Mouse (Mus musculus) mouse trophoblast stem cell (cell line): ENCODE measurements at regions not wholly inside any gene's neighbourhood (a gene's known extent, or its start where the extent isn't known, plus 50 kb on each side); places are given as distances from the start of the nearest gene placed in this dataset.

Experiments used
- in situ Hi-C, 2 experiments: fragments of 300-500 bp; cut with MseI, MboI; formaldehyde crosslinking; loops; 2 replicates in 1 of 2; 3 replicates in 1 of 2; pipeline ENCODE4 v1.15.1; 2025

GRCm38 (mm10) chr16:93193263-93193662 lies 367.3 kb upstream of the Runx1 start:
- in situ Hi-C loops = no loop called here

- in situ Hi-C loops = no loop called here
Measured at GRCm38 (mm10) chr16:93192651-93193173, 366.8 kb upstream of the Runx1 start.

- in situ Hi-C loops = no loop called here
Measured at GRCm38 (mm10) chr16:93191174-93191573, 365.2 kb upstream of the Runx1 start.

- in situ Hi-C loops = no loop called here
Measured at GRCm38 (mm10) chr16:93190301-93190700, 364.4 kb upstream of the Runx1 start.

- in situ Hi-C loops = no loop called here
Measured at GRCm38 (mm10) chr16:93189875-93190274, 363.9 kb upstream of the Runx1 start.

- in situ Hi-C loops = no loop called here
Measured at GRCm38 (mm10) chr16:93189412-93189811, 363.5 kb upstream of the Runx1 start.

- in situ Hi-C loops = no loop called here
Measured at GRCm38 (mm10) chr16:93186554-93186953, 360.6 kb upstream of the Runx1 start.

- in situ Hi-C loops = no loop called here
Measured at GRCm38 (mm10) chr16:93182656-93183055, 356.7 kb upstream of the Runx1 start.

- in situ Hi-C loops = no loop called here
Measured at GRCm38 (mm10) chr16:93181497-93181896, 355.5 kb upstream of the Runx1 start.

- in situ Hi-C loops = no loop called here
Measured at GRCm38 (mm10) chr16:93180213-93180612, 354.3 kb upstream of the Runx1 start.

GRCm38 (mm10) chr16:93166667-93167066 lies 340.7 kb upstream of the Runx1 start:
- in situ Hi-C loops = no loop called here

- in situ Hi-C loops = no loop called here
Measured at GRCm38 (mm10) chr16:93158526-93159226, 332.7 kb upstream of the Runx1 start.

GRCm38 (mm10) chr16:93153545-93154329 lies 327.8 kb upstream of the Runx1 start:
- in situ Hi-C loops = no loop called here

- in situ Hi-C loops = no loop called here
Measured at GRCm38 (mm10) chr16:93152765-93153489, 327.0 kb upstream of the Runx1 start.

- in situ Hi-C loops = no loop called here
Measured at GRCm38 (mm10) chr16:93152057-93152456, 326.1 kb upstream of the Runx1 start.

GRCm38 (mm10) chr16:93151652-93152051 lies 325.7 kb upstream of the Runx1 start:
- in situ Hi-C loops = no loop called here

GRCm38 (mm10) chr16:93150451-93150850 lies 324.5 kb upstream of the Runx1 start:
- in situ Hi-C loops = no loop called here

- in situ Hi-C loops = no loop called here
Measured at GRCm38 (mm10) chr16:93147525-93148222, 321.7 kb upstream of the Runx1 start.

GRCm38 (mm10) chr16:93146812-93147211 lies 320.9 kb upstream of the Runx1 start:
- in situ Hi-C loops = no loop called here

- in situ Hi-C loops = no loop called here
Measured at GRCm38 (mm10) chr16:93145617-93146016, 319.7 kb upstream of the Runx1 start.

- in situ Hi-C loops = no loop called here
Measured at GRCm38 (mm10) chr16:93144033-93144432, 318.1 kb upstream of the Runx1 start.

GRCm38 (mm10) chr16:93143164-93143563 lies 317.2 kb upstream of the Runx1 start:
- in situ Hi-C loops = no loop called here
